Mouse (Mus musculus) limb, embryonic 11.5 days (tissue): Measurements from ENCODE around the gene Thsd7a. TPM values are rescaled to one million over a fixed set of nuclear protein-coding genes. Genes with fewer than 3 reads are reported as not detected.
A peak's percentile ranks its signal among the peaks of the same experiment; 100 is the strongest.

Source experiments
- ATAC-seq: fragments of 200-750 bp; cut with Nextera tagmentation; 2 replicates; pipeline ENCODE4 v1.8.0; 2017; ENCODE audit warnings: low read depth; ENCODE audit not compliant: insufficient number of reproducible peaks, low FRiP score, low TSS enrichment
- DNase-seq: peaks from one replicate; pipeline ENCODE4 v3.0.0-alpha.2; 2015; ENCODE audit warnings: low spot score
- H3K27ac ChIP-seq: fragments of 300-500 bp; sonication (generic); replicated peaks from 2 replicates; pipeline ENCODE4 v1.5.1; 2014; ENCODE audit warnings: low read depth, mild to moderate bottlenecking, low read length
- H3K27me3 ChIP-seq: fragments of 300-500 bp; sonication (generic); 2 replicates; pipeline ENCODE4 v1.6.1; 2014; ENCODE audit warnings: mild to moderate bottlenecking, low read length, mixed read lengths; ENCODE audit not compliant: control insufficient read depth, insufficient read depth
- H3K36me3 ChIP-seq: fragments of 300-500 bp; sonication (generic); 2 replicates; pipeline ENCODE4 v1.6.1; 2014; ENCODE audit warnings: mild to moderate bottlenecking, low read length, moderate library complexity, mixed read lengths; ENCODE audit not compliant: control insufficient read depth, insufficient read depth
- H3K4me1 ChIP-seq: fragments of 300-500 bp; sonication (generic); 2 replicates; pipeline ENCODE4 v1.6.1; 2014; ENCODE audit warnings: low read length, mixed read lengths; ENCODE audit not compliant: control insufficient read depth, insufficient read depth
- H3K4me2 ChIP-seq: fragments of 300-500 bp; sonication (generic); 2 replicates; pipeline ENCODE4 v1.6.1; 2014; ENCODE audit warnings: low read depth, mild to moderate bottlenecking, moderate library complexity; ENCODE audit not compliant: severe bottlenecking
- H3K4me3 ChIP-seq: fragments of 300-500 bp; sonication (generic); 2 replicates; pipeline ENCODE4 v1.5.1; 2014; ENCODE audit warnings: low read depth, low read length
- H3K9ac ChIP-seq: fragments of 300-500 bp; sonication (generic); 2 replicates; pipeline ENCODE4 v1.6.1; 2014; ENCODE audit warnings: mild to moderate bottlenecking, low read length
- H3K9me3 ChIP-seq: fragments of 300-500 bp; sonication (generic); 2 replicates; pipeline ENCODE4 v1.6.1; 2016; ENCODE audit warnings: low read length; ENCODE audit not compliant: control insufficient read depth
- WGBS: fragments of 180-500 bp; shearing (Covaris S2); extraction: QIAGEN DNeasy Blood & Tissue Kit; methylation state at CpG from one replicate; pipeline ENCODE4 v1.1.7; 2014; 5-methylcytosine and 5-hydroxymethylcytosine counted together
- polyA plus RNA-seq: library from polyadenylated mRNA; unstranded; fragments of >200 nt; fragmentation: Nextera tagmentation; extraction: Ambion mirVana; gene quantifications from 2 replicates; pipeline ENCODE4 v1.2.1, GENCODE M21; 2014

Thsd7a gene
- polyA plus RNA-seq, 1 experiment from 2014 or later = 1.5 TPM

DNA sequence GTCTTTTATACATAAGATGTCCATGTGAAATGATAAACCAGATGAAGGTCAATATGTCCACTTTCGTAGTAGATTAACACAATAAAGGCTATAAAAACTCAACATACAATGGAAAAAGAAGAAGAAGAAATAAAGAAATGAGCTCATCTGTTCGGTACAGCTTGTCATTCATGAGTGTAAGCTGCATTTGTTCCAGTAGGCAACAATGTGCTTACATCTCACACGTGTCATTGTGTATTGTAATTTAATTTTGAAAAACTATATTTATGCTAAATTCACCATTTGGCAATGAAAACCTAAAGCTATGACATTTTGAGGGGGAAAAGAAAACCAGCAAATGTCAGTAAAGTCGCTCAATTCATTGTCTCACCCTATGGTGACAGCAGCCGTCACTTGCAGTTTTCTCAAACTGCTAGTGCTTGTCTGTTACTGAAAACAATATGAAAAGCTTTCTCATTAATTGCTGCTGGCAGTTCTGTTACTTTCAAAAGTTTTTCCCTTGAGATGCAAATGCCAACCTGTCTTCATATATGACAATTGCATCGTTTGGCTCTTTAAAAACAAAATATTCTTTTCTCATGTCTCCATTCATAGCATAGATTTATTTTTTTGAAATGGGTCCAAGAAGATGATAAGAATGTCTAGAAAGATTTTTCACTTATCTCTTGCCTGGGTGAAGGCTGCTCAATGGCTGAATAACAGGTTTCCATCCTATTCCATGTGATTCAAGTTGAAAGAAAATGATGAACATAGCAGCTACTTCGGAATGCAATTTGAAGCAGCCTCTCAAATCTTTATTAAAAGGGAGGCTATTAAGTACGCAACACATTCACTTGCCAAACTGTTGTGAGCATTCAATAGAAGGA lies 10.4 kb upstream of the Thsd7a start:
- no peak overlapping the region for H3K4me2 ChIP-seq
- H3K9ac ChIP-seq = no peak overlapping the region
- WGBS = 90% methylated on average over 8 of the region's 8 CpGs
- ATAC-seq = no peak
- H3K36me3 ChIP-seq = no peaks in the 10 kb centered on the region
- no peaks in the 10 kb centered on the region for H3K4me1 ChIP-seq
- no peaks in the 10 kb centered on the region for H3K27me3 ChIP-seq
- H3K27ac ChIP-seq = no peak overlapping the region
- no peaks in the 10 kb centered on the region for H3K9me3 ChIP-seq
- H3K4me3 ChIP-seq = no peak overlapping the region
- DNase-seq = no peak

GRCm38 (mm10) chr6:12752297-12752696 lies 3.1 kb upstream of the Thsd7a start:
- Histone ChIP-seq H3K4me3 (no peak overlapping the region), H3K9me3 (no peaks in the 10 kb centered on the region), H3K9ac (no peak overlapping the region), H3K4me2 (no peak overlapping the region), H3K36me3 (no peaks in the 10 kb centered on the region), H3K27me3 (no peaks in the 10 kb centered on the region), H3K27ac (no peak overlapping the region), H3K4me1 (no peaks in the 10 kb centered on the region)
- no peak for DNase-seq
- ATAC-seq = no peak

- no peak overlapping the region for H3K4me3 ChIP-seq
- H3K4me2 ChIP-seq = no peak overlapping the region
- no peaks in the 10 kb centered on the region for H3K27me3 ChIP-seq
- no peaks in the 10 kb centered on the region for H3K4me1 ChIP-seq
- no peaks in the 10 kb centered on the region for H3K36me3 ChIP-seq
- ATAC-seq = no peak
- H3K27ac ChIP-seq = no peak overlapping the region
- H3K9me3 ChIP-seq = no peaks in the 10 kb centered on the region
- 21% methylated on average over 2 of the region's 2 CpGs for WGBS
- no peak for DNase-seq
- H3K9ac ChIP-seq = no peak overlapping the region
Measured at GRCm38 (mm10) chr6:12750441-12750840, 1.2 kb upstream of the Thsd7a start.

- Histone ChIP-seq H3K36me3 (no peaks in the 10 kb centered on the region), H3K27ac (no peak overlapping the region), H3K9ac (no peak overlapping the region; the same call in 1 of the 2 replicates), H3K4me2 (peak overlapping the region; percentile 92), H3K4me1 (no peaks in the 10 kb centered on the region), H3K27me3 (no peaks in the 10 kb centered on the region), H3K4me3 (peak overlapping the region; percentile 61), H3K9me3 (no peaks in the 10 kb centered on the region)
- ATAC-seq = peak; percentile 5; the same call in 1 of the 2 replicates
- 21% methylated on average over 12 of the region's 12 CpGs for WGBS
- DNase-seq = no peak
Measured at GRCm38 (mm10) chr6:12749531-12750210, 461 bp upstream of the Thsd7a start.

DNA sequence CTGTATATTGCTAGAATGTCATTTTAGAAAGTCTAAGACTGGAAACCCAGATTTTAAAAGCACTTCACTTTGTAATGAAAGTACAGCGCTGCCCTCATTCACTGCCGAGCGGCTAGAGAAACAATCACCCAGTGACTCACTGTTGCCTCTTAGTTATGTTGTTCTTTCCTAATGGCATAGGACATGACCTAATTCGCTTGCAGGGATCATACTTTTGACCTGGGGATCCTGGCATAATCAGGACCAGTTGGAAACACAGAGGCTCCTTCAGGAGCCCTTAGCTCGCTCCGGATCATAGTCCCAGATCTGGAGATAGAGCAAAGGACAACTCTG lies 790 bp downstream of the Thsd7a start:
- Histone ChIP-seq H3K9me3 (no peaks in the 10 kb centered on the region), H3K27me3 (no peaks in the 10 kb centered on the region), H3K4me1 (no peaks in the 10 kb centered on the region), H3K4me3 (peak overlapping the region; percentile 61), H3K9ac (peak overlapping the region; percentile 78), H3K36me3 (no peaks in the 10 kb centered on the region), H3K4me2 (peak overlapping the region; percentile 92), H3K27ac (no peak overlapping the region)
- 0% methylated on average over 6 of the region's 6 CpGs for WGBS
- no peak for DNase-seq
- peak; percentile 27; the same call in 1 of the 2 replicates for ATAC-seq

- H3K9ac ChIP-seq = no peak overlapping the region
- no peaks in the 10 kb centered on the region for H3K4me1 ChIP-seq
- DNase-seq (peak; percentile 30), ATAC-seq (no peak)
- H3K4me2 ChIP-seq = peak overlapping the region; percentile 92; the same call in 1 of the 2 replicates
- H3K9me3 ChIP-seq = no peaks in the 10 kb centered on the region
- no peaks in the 10 kb centered on the region for H3K27me3 ChIP-seq
- H3K27ac ChIP-seq = no peak overlapping the region
- no peaks in the 10 kb centered on the region for H3K36me3 ChIP-seq
- WGBS = 9% methylated on average over 11 of the region's 11 CpGs
- H3K4me3 ChIP-seq = peak overlapping the region; percentile 61
Measured at GRCm38 (mm10) chr6:12747856-12748450, 1.3 kb downstream of the Thsd7a start.

DNA sequence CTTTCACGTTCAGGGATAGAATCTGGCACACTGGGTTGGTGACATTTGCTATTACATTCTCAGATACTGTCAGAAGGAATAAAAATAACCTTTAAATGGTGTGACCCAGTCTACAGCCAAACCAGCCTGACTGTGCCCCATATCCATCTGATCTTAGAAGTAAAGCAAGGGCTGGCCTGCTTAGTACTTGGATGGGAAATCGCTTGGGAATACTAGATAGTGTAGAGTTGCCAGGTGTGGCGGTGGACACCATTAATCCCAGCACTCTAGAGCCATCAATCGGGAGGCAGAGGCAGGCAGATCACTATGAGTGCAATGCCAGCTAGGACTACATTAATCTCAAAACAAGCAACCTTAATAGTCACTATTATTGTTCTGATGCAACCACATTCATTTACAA lies 6.4 kb downstream of the Thsd7a start:
- no peaks in the 10 kb centered on the region for H3K9me3 ChIP-seq
- no peak overlapping the region for H3K9ac ChIP-seq
- no peak for ATAC-seq
- no peak for DNase-seq
- H3K4me1 ChIP-seq = no peaks in the 10 kb centered on the region
- H3K27me3 ChIP-seq = no peaks in the 10 kb centered on the region
- no peak overlapping the region for H3K4me3 ChIP-seq
- 87% methylated on average over 4 of the region's 4 CpGs for WGBS
- H3K36me3 ChIP-seq = no peaks in the 10 kb centered on the region
- H3K4me2 ChIP-seq = no peak overlapping the region
- H3K27ac ChIP-seq = no peak overlapping the region

GRCm38 (mm10) chr6:12733924-12734323 lies 15.3 kb downstream of the Thsd7a start:
- no peak overlapping the region for H3K4me2 ChIP-seq
- H3K4me1 ChIP-seq = no peaks in the 10 kb centered on the region
- no peak overlapping the region for H3K9ac ChIP-seq
- 62% methylated on average over 3 of the region's 3 CpGs for WGBS
- no peaks in the 10 kb centered on the region for H3K9me3 ChIP-seq
- DNase-seq (no peak), ATAC-seq (no peak)
- no peak overlapping the region for H3K4me3 ChIP-seq
- no peak overlapping the region for H3K27ac ChIP-seq
- H3K36me3 ChIP-seq = no peaks in the 10 kb centered on the region
- H3K27me3 ChIP-seq = no peaks in the 10 kb centered on the region
